Mouse (Mus musculus): Measurements from ENCODE around the gene Cldn13. TPM values are rescaled to one million over a fixed set of nuclear protein-coding genes. Genes with fewer than 3 reads are reported as not detected.
A peak's percentile ranks its signal among the peaks of the same experiment; 100 is the strongest.
"Not testable (repeated sequence)": the region's sequence is repeated elsewhere in the genome, so short reads cannot be mapped to it uniquely, and the experiment has no call there.

The Cldn13 gene
- total RNA-seq, 1 experiment from 2014 or later, result not detected

- ATAC-seq (ENCODE audit: extremely low read depth, insufficient number of reproducible peaks, low FRiP score, poor library complexity, severe bottlenecking), result no peak
These were observed 21.4 kb upstream of the Cldn13 start for GRCm38 (mm10) chr5:134936626-134937185.

GRCm38 (mm10) chr5:134936051-134936450 is 20.7 kb upstream of the Cldn13 start:
- ATAC-seq (ENCODE audit: extremely low read depth, insufficient number of reproducible peaks, low FRiP score, poor library complexity, severe bottlenecking), result no peak

- no peak for ATAC-seq (ENCODE audit: extremely low read depth, insufficient number of reproducible peaks, low FRiP score, poor library complexity, severe bottlenecking)
These were observed 19.3 kb upstream of the Cldn13 start for GRCm38 (mm10) chr5:134934666-134935065.

DNA sequence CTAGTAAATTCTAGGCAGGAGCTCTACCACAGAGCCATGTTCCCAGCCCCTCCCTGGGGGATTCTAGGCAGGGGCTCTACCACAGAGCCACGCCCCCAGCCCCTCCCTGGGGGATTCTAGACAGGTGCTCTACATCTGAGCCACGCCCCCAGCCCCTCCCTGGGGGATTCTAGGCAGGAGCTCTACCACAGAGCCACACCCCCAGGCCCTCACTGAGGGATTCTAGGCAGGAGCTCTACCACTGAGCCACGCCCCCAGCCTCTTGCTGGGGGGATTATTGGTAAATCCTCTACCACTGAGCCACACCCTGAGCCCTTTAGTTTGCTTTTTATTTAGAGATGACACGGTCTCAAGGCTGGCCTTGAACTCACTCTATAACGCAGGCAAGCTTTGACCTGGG is 18.4 kb upstream of the Cldn13 start:
- ATAC-seq (ENCODE audit: extremely low read depth, insufficient number of reproducible peaks, low FRiP score, poor library complexity, severe bottlenecking), result not testable (repeated sequence)

DNA sequence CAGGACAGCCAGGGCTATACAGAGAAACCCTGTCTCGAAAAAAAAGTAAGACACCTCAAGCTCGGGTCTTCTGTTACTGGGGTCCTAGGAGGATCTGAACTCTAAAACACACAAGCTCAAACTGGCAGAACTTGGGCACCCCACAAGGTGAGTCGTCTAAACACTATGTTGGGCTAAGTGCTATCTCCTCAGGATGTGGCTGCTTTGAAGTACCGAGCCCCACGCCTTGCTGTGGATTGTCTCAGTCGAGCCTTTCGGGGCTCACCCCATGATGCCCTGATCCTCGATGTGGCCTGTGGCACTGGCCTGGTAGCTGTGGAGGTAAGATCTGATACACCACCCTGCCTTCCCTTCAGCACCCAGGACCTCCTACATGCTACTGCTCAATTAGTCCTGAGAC is 18.0 kb upstream of the Cldn13 start:
- ATAC-seq (ENCODE audit: extremely low read depth, insufficient number of reproducible peaks, low FRiP score, poor library complexity, severe bottlenecking), result 0 out of 2 replicates have a peak, but pooled peaks have one; percentile 27

- ATAC-seq (ENCODE audit: extremely low read depth, insufficient number of reproducible peaks, low FRiP score, poor library complexity, severe bottlenecking), result peak; percentile 30; the same call in 1 of the 2 replicates
These were observed 17.6 kb upstream of the Cldn13 start for GRCm38 (mm10) chr5:134932903-134933276.

DNA sequence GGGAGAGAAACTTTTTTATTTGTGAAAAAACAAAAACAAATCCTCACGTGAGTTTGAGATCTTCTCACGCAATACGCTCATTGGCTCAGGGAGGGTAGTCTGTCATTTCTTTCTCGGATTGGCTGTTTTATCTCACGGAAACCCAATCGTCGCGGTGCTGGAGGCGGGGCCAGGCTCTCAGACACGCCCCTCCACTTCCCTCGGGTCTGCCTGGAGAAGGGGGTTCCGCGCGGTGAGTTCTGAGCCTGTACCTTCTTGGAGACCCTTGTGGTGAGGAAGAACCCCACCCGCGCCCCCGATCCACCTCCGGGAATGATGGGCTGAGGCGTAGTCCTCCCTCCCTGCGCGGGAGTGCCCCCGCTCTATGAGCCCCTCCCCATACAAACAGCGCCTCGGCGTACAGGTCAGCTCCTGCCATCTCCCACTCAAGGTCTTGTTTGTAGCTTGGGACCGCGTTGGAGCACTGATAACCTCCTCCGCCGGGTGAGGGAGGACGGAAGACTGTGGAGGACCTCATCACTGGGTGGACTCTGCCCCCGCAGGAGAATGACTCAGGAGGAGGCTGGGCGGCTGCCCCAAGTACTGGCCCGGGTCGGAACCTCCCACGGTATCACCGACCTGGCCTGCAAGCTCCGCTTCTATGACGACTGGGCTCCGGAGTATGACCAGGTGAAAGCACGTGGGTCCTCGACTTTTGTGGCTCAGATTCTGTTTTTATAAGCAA is 17.0 kb upstream of the Cldn13 start, which contains the start of gene Mettl27:
Mettl27 (plus strand) TSS at position 190 of the 724 bp plus-strand sequence.
- peak; percentile 81 for ATAC-seq (ENCODE audit: extremely low read depth, insufficient number of reproducible peaks, low FRiP score, poor library complexity, severe bottlenecking)

DNA sequence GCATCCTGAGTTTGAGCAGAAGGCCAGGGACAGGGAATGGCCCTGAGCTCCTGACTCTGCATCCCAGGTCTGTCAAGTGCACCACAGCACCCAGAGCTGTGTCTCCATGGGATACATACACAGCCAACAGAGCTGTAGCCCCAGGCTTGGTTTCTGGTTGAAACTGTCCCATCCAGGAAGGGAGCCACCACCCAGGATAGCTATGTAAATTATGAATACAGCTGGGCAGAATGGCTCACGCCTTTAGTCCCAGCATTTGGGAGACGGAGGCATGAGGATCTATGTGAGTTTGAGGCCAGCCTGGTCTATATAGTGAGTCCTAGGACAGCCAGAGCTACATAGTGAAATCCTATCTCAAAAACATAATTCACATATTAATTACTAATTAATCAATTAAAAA is 14.7 kb upstream of the Cldn13 start:
- no peak for ATAC-seq (ENCODE audit: extremely low read depth, insufficient number of reproducible peaks, low FRiP score, poor library complexity, severe bottlenecking)

DNA sequence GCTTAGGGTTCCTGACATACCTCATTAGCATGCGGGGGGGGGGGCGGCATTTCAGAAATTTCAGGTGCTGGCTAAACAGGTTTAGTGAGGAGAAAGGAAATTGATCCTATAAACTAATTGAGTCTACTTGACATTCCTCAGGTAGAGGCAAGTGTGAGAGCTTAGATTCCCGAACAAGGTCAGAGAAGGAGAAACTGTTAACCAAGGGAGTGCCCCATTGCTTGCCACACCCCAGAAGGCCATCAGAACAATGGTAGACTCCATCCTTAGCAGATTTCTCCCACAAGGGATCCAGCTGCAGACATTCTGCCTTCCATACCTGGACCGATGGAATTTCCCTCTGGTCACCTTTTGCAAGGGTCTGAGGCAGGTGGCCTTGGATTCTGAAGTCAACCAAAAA is 11.4 kb upstream of the Cldn13 start:
- ATAC-seq (ENCODE audit: extremely low read depth, insufficient number of reproducible peaks, low FRiP score, poor library complexity, severe bottlenecking), result no peak

GRCm38 (mm10) chr5:134923141-134923540 is 7.8 kb upstream of the Cldn13 start:
- no peak for ATAC-seq (ENCODE audit: extremely low read depth, insufficient number of reproducible peaks, low FRiP score, poor library complexity, severe bottlenecking)

DNA sequence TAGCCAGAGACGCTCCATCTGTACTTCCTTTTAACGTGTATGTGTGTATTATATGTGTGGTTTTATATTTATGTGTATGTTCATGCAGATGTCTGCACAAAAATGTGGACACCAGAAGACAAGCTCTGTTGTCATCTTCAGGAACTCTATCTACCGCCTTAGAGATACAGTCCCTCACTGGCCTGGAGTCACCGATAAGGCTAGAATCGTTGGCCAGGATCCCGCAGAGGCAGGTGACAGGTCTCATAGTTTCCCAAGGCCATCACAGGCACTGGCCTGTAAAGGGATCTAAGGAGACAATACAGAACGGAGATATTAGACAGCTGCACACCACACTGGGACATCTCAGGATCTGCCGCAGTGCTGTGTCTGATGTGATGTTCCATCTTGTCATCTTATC is 5.8 kb upstream of the Cldn13 start:
- ATAC-seq (ENCODE audit: extremely low read depth, insufficient number of reproducible peaks, low FRiP score, poor library complexity, severe bottlenecking), result no peak

- no peak for ATAC-seq (ENCODE audit: extremely low read depth, insufficient number of reproducible peaks, low FRiP score, poor library complexity, severe bottlenecking)
These were observed 4.9 kb upstream of the Cldn13 start for GRCm38 (mm10) chr5:134920106-134920687.

DNA sequence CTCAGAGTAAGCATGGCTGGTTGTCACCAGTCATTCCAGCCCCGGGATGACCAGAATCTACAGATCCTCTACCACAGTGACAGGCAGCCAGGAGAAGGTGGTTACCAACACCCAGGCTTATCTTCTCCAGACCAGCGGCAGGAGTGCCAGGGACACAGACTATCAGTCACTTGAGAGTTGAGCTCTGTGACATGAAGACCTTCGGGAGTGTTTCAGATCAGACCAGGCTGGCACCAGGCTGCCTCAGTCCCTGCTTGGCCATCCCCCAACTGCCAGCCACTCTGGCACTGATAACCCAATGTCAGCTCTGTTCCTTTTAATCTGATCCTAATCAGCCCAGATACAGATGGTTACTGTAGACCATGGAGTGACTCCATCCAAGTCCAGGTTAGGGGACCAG is 3.8 kb upstream of the Cldn13 start:
- ATAC-seq (ENCODE audit: extremely low read depth, insufficient number of reproducible peaks, low FRiP score, poor library complexity, severe bottlenecking), result no peak

- no peak for ATAC-seq (ENCODE audit: extremely low read depth, insufficient number of reproducible peaks, low FRiP score, poor library complexity, severe bottlenecking)
These were observed 2.9 kb upstream of the Cldn13 start for GRCm38 (mm10) chr5:134918071-134918832.

DNA sequence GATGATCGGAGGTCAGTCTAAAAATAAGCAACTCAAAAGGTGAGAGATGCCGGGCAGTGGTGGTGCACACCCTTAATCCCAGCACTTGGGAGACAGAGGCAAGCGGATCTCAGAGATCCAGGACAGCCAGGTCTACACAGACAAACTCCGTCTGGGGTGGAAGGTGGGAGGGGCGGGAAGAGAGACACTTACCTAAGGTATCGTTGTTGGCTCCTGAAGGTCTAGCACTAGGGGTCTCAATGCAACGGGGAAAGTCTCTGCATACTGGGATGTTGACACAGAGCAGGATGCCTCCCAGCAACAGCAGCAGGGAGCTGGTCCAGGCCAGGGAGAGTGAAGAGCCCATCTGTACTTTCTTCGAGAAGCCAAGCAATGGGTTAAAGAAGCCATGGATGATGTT is 816 bp downstream of the Cldn13 start:
- no peak for ATAC-seq (ENCODE audit: extremely low read depth, insufficient number of reproducible peaks, low FRiP score, poor library complexity, severe bottlenecking)

DNA sequence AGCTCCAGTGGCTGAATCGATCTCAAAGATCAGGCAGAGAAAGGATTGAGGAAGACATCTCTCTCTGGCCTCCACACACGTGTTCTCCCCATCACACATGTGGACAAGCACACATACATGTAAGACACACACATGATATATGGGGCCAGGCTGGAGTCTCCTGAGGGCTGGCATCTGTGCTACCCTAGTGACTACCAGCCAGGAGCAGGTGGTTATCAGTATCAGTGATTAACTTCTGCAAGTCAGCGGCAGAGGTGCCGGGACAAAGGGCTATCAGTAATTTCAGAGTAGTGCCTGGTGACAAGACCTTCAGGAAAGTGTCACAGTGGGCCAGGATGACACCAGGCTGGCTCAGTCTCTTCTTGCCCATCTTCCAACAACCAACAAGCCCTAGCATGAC is 1.6 kb downstream of the Cldn13 start:
- ATAC-seq (ENCODE audit: extremely low read depth, insufficient number of reproducible peaks, low FRiP score, poor library complexity, severe bottlenecking), result no peak

DNA sequence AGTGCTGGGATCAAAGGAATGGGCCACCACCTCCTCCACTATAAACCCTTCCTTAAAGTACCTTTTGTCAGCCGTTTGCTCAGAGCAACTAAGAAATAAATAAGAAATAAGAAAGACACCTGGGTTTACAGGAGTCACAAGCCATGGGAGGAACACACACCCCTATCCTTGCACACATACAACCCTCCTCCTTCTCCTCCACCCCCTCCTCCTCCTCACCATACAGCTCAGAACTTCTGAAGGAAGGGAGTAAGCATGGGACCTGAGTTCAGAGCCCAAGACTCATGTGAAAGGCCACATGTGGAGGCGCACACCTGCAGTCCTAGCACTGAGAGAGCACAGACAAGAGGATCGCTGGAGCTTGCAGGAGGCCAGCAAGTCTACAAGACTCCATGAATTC is 2.0 kb downstream of the Cldn13 start:
- ATAC-seq (ENCODE audit: extremely low read depth, insufficient number of reproducible peaks, low FRiP score, poor library complexity, severe bottlenecking), result no peak

- ATAC-seq (ENCODE audit: extremely low read depth, insufficient number of reproducible peaks, low FRiP score, poor library complexity, severe bottlenecking), result no peak
These were observed 3.4 kb downstream of the Cldn13 start for GRCm38 (mm10) chr5:134911901-134912300.

GRCm38 (mm10) chr5:134907135-134907534 is 8.2 kb downstream of the Cldn13 start:
- peak; percentile 46; the same call in 1 of the 2 replicates for ATAC-seq (ENCODE audit: extremely low read depth, insufficient number of reproducible peaks, low FRiP score, poor library complexity, severe bottlenecking)

GRCm38 (mm10) chr5:134906633-134907032 is 8.7 kb downstream of the Cldn13 start, which contains the start of gene Tmem270:
Tmem270 (minus strand) TSS chr5:134906733.
- ATAC-seq (ENCODE audit: extremely low read depth, insufficient number of reproducible peaks, low FRiP score, poor library complexity, severe bottlenecking), result no peak

All from neutrophil, adult 5-6 weeks (primary cell).